21 mouse cellular contexts compared by ENCODE assay signal in the genomic region with DNA sequence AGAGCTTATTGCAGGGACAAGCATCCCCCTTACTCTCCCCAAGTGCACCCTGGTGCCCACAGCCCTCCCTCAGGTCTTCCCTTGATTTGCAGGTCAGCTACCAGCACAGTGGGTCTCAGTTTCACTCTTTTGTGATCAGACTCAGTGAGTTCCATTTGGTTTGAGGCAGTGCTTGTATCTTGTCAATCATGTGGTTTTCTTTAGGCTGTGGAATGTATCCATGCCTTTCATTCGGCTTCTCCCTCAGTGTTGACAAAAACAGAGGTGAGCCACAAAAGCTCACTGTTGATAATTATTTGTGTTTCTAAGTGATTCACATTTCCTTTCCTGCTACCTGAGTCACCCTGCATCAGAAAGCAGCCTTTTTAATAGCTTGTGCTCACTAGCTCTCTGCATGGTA.
"Had no signal": no experiment of that assay in that cellular context is flagged by ENCODE, and none has a peak within 500 bp of the region (broad histone marks: within the 10 kb centered on the region; RNA-seq: fewer than 3 reads in every experiment).

No protein-coding gene starts in this region.

- DNase-seq: kidney, adult 18-20 months; kidney, adult 9 months; kidney, postnatal 14 days; kidney, postnatal 4 days; layer of hippocampus, adult 9-11 months; lung, adult 18-20 months; lung, postnatal 10 days; lung, postnatal 36 days; right cerebral cortex, adult 18-20 months; right cerebral cortex, postnatal 14 days; right cerebral cortex, postnatal 4 days; thymus, postnatal 25 days had no signal

- H3K9ac ChIP-seq: liver, embryonic 14.5 days; lung, embryonic 15.5 days; midbrain, embryonic 12.5 days; neural tube, embryonic 13.5 days had no signal

- H3K4me2 ChIP-seq: liver, embryonic 11.5 days; lung, embryonic 15.5 days; midbrain, embryonic 12.5 days; neural tube, embryonic 13.5 days had no signal

- H3K27ac ChIP-seq: layer of hippocampus, adult 2 months; liver, embryonic 14.5 days; lung, embryonic 15.5 days; midbrain, embryonic 12.5 days; neural tube, embryonic 13.5 days; stomach, postnatal 0 days had no signal

- H3K27me3 ChIP-seq: lung, embryonic 15.5 days; midbrain, embryonic 12.5 days; neural tube, embryonic 13.5 days had no signal

- H3K9me3 ChIP-seq: lung, embryonic 15.5 days; midbrain, embryonic 12.5 days; neural tube, embryonic 13.5 days had no signal

- H3K4me3 ChIP-seq: layer of hippocampus, adult 2 months; lung, embryonic 15.5 days; midbrain, embryonic 12.5 days; myocyte; neural tube, embryonic 13.5 days had no signal

- ATAC-seq: intestine, embryonic 16.5 days had no signal

- H3K36me3 ChIP-seq: lung, embryonic 15.5 days; midbrain, embryonic 12.5 days; neural tube, embryonic 13.5 days had no signal
